Mouse (Mus musculus) thymus, postnatal 4 days (tissue): ENCODE results near the gene Gm37240.
"Not testable (repeated sequence)": the region's sequence is repeated elsewhere in the genome, so short reads cannot be mapped to it uniquely, and the experiment has no call there.

Source experiments
- DNase-seq: peaks from one replicate; pipeline ENCODE4 v3.0.0; 2021

The Gm37240 gene

GRCm38 (mm10) chr3:84652643-84653556 is 1234.4 kb downstream of the Gm37240 start:
- no peak for DNase-seq

- DNase-seq: no peak
These were observed 1237.6 kb downstream of the Gm37240 start for GRCm38 (mm10) chr3:84649578-84650327.

DNA sequence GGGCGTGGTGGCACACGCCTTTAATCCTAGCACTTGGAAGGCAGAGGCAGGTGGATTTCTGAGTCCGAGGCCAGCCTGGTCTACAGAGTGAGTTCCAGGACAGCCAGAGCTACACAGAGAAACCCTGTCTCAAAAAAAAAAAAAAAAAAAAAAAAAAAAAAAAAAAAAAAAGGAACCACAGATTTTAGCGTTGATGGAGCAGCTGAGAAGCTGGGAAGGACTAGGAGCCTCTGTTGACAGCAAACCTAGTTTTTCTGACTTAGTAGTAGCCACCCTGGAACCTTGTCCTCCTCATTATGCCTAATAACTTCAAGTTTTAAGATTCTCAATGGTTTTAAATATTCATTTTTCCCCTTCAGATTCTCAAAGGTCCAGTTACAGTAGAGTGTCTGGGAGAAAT is 1239.2 kb downstream of the Gm37240 start:
- not testable (repeated sequence) for DNase-seq

GRCm38 (mm10) chr3:84647616-84648015 is 1239.7 kb downstream of the Gm37240 start:
- no peak for DNase-seq

GRCm38 (mm10) chr3:84646331-84646845 is 1240.9 kb downstream of the Gm37240 start:
- DNase-seq: no peak

- no peak for DNase-seq
These were observed 1241.4 kb downstream of the Gm37240 start for GRCm38 (mm10) chr3:84646007-84646290.

DNA sequence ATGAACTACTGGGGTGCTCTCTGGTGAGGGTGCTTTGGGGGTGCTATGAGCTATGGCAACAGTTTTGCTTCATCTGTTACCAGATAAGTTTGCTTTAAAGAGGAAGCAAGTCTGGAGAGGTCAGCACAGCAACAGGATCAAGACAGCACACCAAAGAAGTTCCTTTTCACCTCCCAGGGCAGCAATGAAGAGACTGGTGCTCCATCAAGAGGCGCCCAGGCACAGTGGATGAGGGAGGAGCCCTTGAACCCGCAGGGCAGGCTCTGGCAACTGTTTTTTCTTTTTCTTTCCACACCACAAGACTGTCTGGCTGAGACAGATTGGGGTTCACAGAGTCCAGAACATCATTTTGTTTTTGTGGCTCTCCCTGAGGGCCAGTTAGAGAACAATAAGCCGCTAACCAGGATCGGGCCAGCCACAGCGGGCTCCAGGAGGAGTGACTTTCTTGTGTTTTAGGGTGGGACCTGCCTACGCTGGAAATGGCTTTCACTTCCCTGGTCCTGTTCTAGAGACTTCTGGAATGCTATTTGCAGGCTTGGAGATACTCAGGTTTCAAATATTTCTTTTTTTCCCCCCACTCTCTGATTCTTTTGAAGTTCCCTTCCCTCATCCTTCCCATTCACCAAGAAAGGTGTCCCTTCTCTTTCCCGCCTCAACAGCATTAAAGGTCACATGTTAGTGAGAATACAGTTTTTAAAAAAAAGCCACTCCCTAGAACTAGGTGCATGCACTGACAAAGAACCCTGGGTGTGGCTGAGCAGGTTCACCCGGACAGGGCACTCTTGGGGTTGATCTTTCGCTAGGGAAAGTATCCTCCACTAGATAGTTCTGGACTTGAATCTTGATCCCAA is 1241.9 kb downstream of the Gm37240 start:
- no peak for DNase-seq

GRCm38 (mm10) chr3:84642942-84643341 is 1244.4 kb downstream of the Gm37240 start:
- no peak for DNase-seq

GRCm38 (mm10) chr3:84641391-84641790 is 1245.9 kb downstream of the Gm37240 start:
- DNase-seq: no peak

DNA sequence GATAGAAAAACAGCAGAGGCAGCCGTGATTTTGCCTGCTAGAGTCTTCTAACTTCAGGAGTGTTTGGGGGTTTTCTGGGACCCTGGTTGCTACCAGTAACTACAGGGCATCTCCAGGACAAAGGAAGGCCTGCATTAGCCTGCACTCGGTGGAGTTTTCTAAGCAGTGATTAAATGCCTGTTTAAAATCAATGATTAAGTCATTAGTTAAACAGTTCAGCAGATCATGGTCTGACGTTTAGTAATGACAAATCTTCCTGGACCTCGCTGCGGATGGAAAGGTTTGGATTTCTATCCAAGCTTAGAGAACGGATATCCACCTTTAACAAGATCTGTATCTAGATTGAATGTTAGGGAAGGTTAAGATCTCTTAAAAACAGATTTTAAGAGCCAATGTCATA is 1246.8 kb downstream of the Gm37240 start:
- no peak for DNase-seq

GRCm38 (mm10) chr3:84639767-84640500 is 1247.4 kb downstream of the Gm37240 start:
- no peak for DNase-seq

DNA sequence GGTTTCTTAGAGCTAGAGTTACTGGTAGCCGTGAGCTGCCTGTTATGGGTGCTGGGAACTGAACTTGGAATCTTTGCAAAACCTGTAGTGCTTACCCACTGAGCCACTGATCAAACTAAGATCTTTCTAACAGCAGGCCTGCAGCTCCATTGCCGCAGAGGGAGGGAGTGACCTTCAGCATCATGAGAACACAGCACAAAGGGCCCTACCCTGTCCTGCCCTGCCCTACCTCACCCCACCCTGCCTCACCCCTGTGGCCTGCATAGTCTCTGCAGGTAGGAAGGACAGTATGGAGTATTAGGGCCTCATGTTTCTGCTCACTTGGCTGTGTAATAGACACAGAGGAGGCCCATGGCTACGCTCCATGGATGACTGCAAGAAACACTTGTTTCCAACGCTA is 1248.5 kb downstream of the Gm37240 start:
- no peak for DNase-seq

- no peak for DNase-seq
These were observed 1249.3 kb downstream of the Gm37240 start for GRCm38 (mm10) chr3:84637890-84638578.

DNA sequence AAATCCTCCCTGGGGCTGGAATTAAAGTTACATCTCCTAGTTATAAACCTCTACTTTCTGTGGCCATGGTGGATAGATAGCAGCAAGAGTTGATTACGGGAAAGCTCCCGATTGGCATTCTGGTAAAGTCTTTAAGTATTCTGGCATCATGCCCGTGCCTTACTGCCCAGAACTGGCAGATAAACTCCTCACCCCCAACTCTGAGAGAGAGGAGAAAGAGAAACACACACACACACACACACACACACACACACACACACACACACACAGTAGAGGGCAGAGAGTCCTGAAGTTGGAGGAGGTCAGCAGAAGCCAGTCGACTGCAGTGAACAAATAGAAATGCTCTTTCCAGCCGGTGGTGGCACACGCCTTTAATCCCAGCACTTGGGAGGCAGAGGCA is 1250.2 kb downstream of the Gm37240 start:
- no peak for DNase-seq

DNA sequence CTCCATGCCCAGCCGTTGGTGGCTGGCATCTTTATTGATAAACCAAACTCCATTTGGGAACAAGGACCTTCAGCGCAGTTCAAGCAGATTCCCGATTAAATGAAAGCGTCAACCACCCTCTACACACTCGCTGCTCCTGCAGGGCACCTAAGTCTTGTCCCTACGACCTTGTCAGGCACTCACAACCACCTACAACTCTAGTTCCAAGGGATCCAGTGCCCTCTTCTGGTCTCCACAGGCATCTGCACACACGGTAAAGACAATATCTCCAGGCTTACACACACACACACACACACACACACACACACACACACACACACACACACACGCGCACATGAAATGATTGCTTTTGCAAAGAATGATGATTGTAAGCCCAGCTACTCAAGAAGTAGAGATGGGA is 1255.7 kb downstream of the Gm37240 start:
- no peak for DNase-seq

DNA sequence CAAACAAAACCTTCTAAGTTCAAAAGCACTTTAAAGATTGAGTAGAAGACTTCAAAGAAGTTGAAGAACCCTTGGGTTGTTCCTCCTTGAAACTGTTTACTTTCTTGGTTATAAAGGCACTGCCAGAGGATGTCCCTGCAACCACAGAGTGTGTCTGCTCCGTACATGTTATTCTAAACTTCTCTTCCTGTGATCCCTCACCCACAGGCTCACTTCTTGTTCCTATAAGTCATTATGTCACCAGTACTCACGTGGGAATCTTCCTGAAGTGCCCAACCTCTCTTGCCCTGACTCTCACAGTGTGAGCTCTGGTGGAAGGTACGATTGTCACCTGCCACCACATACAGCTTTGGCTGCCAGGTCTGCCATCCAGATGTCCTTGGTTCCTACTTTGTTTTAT is 1265.3 kb downstream of the Gm37240 start:
- no peak for DNase-seq

DNA sequence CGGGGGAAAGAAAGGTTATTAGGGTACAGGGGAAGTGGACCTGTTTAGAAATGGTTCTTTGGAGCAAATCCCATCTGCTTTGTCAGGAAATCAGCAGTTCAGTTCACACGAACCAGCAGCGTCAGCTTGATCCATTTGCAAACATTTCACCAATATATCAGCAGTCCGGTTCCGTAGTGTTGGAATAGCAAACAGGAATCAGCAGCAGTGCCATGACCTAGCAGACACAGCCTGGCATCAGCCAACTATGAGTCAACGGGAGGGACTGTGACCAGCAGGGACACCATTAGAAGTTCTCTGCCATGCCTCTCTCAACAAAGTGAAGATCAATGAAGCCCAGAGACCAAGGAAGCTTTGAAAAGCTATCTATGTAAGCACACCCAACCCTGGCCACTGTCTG is 1267.6 kb downstream of the Gm37240 start:
- DNase-seq: no peak

DNA sequence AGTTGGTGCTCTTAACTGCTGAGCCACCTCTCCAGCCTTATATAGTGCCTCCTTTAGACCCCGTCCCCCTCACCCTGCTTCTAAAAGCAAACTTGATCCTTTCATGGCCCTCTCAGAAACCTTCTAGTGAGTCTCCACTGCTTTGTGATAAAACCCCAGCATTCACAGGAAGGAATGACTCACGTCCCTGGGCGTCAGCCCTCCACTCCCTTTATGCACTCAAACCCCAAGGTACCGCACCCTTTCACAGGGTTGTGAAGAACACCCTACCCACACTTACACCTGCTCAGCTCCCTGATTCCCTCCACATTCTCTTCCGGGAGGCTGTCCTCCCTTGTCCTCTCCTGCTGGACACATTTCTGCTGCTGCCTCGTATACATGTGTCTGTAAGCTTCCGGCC is 1268.3 kb downstream of the Gm37240 start:
- DNase-seq: no peak

GRCm38 (mm10) chr3:84618627-84619026 is 1268.7 kb downstream of the Gm37240 start:
- DNase-seq: no peak

- no peak for DNase-seq
These were observed 1271.5 kb downstream of the Gm37240 start for GRCm38 (mm10) chr3:84615856-84616225.

DNA sequence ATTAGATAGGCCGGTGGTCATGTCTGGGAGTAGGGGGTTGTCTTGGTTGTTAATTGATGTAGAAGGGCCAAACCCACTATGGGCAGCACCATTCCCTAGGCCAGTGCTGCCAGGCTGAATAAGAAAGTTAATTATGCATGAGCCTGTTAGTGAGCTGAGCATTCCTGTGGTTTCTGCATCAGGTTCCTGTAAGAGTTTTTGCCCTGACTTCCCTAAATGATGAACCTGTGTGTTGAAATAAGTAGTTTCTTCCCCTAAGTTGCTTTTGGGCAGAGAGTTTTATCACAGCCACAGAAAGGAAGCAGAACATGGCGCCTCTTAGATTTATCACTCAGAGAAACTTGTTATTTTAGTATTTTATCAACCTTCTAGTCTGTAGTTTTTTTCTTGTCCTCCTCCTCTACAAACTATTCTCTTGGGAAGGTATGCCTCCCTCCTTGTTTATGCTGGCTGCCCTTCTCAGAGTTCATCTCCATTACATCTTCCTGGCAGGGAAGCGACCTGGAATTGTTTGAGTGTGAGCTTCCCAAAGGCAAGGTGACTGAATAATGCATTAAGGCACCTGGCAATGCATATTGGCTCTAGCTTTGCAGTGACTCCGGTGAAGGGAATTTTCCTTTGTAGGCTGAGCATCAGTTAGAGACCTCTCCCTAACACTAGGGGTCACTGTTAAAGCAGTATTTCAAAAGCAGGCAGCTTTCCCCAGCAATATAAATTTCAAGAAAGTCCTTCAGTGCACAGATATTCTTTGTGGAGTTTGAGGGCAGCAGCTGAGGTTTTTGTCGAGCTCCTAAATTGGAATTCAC is 1272.1 kb downstream of the Gm37240 start:
- no peak for DNase-seq
